Mouse (Mus musculus): ENCODE results near the gene Fancd2. TPM values are rescaled to one million over a fixed set of nuclear protein-coding genes. Genes with fewer than 3 reads are reported as not detected.
A peak's percentile ranks its signal among the peaks of the same experiment; 100 is the strongest.

Gene Fancd2
- polyA plus RNA-seq (2016; fragmentation: Nextera tagmentation; extraction: Ambion mirVana) = 15.9 and 18.8 TPM in 2 replicates

DNA sequence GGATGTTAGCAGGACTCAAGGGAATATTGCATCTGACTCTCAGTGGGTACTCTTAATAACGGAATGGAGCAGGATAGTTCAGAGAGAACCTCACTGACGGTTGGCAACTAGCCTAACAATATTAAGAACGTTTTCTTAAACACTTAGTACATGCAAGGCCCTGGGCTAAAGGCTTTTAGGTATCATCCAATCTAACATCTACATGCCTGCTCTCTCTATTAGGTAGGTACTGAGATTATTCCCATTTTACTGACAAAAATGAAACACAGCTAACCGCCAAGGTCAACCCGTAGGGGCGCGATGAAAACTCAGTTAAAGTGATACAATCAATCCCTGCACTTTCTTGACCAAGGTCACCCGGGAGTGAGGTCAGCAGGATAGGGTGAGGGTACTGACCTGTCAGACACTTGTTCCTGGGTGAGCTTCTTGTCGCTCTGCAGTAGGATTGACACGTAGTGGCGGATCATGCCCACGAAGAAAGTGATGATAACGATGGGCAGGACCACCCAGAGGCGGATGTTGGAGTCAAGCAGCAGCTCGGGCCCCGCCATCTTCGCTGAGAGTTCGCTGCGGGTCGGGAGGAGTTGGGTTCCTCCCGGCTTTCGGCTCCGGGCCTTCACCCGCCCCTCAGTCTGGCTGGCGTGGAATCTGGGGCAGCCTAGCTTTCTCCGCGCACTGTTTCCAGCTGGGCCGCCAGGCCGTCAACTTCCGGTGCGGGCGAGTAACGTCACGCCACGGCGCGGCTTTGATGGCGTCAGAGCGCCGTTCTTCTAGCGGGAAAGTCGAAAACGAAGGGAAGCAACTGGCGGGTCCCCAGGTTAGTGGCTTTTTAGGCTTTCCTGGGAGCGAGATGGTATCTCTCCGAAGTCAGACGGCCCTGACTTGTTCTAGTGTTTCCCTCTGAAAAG, at the start of gene Fancd2, which contains the start of gene Emc3:
Fancd2 (plus strand) TSS at position 751 of the 908 bp plus-strand sequence.
Emc3 (minus strand) TSS at position 721 of the 908 bp plus-strand sequence.
- Histone ChIP-seq H3K9me3 (no peaks in the 10 kb centered on the region), H3K36me3 (replicated peaks) (no peaks in the 10 kb centered on the region; the same call in 1 of the 2 replicates), H3K4me3 (replicated peaks) (peak within 1 kb of the TSS; percentile 82), H3K9ac (peak within 1 kb of the TSS; percentile 80), H3K27me3 (no peaks in the 10 kb centered on the region), H3K4me2 (peak within 1 kb of the TSS; percentile 69), H3K27ac (peak within 1 kb of the TSS; percentile 62), H3K4me1 (peaks cover 18% of the 10 kb centered on the region)
- peak; percentile 89 for ATAC-seq (ENCODE audit: low FRiP score)
- 1% methylated on average over 47 of the region's 47 CpGs for WGBS

DNA sequence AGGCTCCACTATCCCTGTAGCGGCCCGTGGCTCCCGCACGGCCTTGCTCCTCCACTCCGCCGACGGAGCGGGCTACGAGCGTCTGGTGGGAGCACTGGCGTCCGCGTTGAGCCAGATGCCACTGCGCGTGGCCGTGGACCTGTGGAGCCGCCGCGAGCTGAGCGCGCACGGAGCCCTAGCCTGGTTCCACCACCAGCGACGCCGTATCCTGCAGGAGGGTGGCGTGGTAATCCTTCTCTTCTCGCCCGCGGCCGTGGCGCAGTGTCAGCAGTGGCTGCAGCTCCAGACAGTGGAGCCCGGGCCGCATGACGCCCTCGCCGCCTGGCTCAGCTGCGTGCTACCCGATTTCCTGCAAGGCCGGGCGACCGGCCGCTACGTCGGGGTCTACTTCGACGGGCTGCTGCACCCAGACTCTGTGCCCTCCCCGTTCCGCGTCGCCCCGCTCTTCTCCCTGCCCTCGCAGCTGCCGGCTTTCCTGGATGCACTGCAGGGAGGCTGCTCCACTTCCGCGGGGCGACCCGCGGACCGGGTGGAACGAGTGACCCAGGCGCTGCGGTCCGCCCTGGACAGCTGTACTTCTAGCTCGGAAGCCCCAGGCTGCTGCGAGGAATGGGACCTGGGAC, 48.9 kb upstream of the Fancd2 start:
- Histone ChIP-seq H3K4me2 (peak overlapping the region; percentile 80), H3K9me3 (no peaks in the 10 kb centered on the region), H3K36me3 (replicated peaks) (0 out of 2 replicates have a peak, but pooled peaks cover 9% of the 10 kb centered on the region), H3K27me3 (peaks cover 30% of the 10 kb centered on the region), H3K4me3 (replicated peaks) (peak overlapping the region; percentile 69), H3K9ac (peak overlapping the region; percentile 69), H3K27ac (peak overlapping the region; percentile 87), H3K4me1 (peaks cover 35% of the 10 kb centered on the region)
- under 1% methylated on average over 65 of the region's 65 CpGs for WGBS
- peak; percentile 49 for ATAC-seq (ENCODE audit: low FRiP score)

- H3K27me3 ChIP-seq = peaks cover 30% of the 10 kb centered on the region
- H3K4me3 ChIP-seq (replicated peaks) = peak within 1 kb of the TSS; percentile 69
- H3K9ac ChIP-seq = peak within 1 kb of the TSS; percentile 72
- H3K27ac ChIP-seq = peak within 1 kb of the TSS; percentile 87
- ATAC-seq (ENCODE audit: low FRiP score) = peak; percentile 98
- peaks cover 35% of the 10 kb centered on the region for H3K4me1 ChIP-seq
- H3K4me2 ChIP-seq = peak within 1 kb of the TSS; percentile 80
- peaks cover 14% of the 10 kb centered on the region; the same call in 1 of the 2 replicates for H3K36me3 ChIP-seq (replicated peaks)
- no peaks in the 10 kb centered on the region for H3K9me3 ChIP-seq
- under 1% methylated on average over 26 of the region's 26 CpGs for WGBS
Observed at GRCm38 (mm10) chr6:113483100-113483615, 48.3 kb upstream of the Fancd2 start, which contains the start of gene Creld1. TSS of gene Creld1 (plus strand) at chr6:113483297.

- Histone ChIP-seq H3K4me1 (peaks cover 35% of the 10 kb centered on the region), H3K36me3 (replicated peaks) (peaks cover 20% of the 10 kb centered on the region), H3K4me2 (peak overlapping the region; percentile 80), H3K4me3 (replicated peaks) (peak overlapping the region; percentile 69), H3K9me3 (no peaks in the 10 kb centered on the region), H3K27ac (peak overlapping the region; percentile 87), H3K9ac (peak overlapping the region; percentile 72), H3K27me3 (peaks cover 28% of the 10 kb centered on the region)
- 10% methylated on average over 10 of the region's 10 CpGs for WGBS
- peak; percentile 62 for ATAC-seq (ENCODE audit: low FRiP score)
Observed at GRCm38 (mm10) chr6:113483729-113484128, 47.8 kb upstream of the Fancd2 start.

DNA sequence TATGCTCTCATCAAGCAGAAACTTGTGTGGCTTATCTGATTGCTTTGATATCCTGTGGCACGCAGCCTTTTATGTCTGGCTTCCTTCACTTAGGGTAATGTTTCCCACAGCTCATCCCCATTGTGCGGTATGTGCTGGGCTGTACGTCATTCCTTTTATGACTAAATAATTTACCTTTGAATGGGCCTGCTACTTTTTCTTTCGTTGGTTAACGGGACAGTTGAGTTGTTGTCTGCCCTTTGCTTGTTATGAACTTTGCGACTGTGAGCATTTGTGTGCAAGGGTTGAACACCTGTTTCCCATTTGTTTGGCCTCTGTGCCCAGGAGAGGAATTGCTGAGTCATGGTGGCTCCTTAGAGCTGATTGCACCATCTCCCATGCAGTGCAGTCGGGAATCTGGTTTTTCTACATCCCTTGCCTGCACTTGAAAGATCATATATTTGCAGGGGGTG, 44.3 kb upstream of the Fancd2 start:
- no peak overlapping the region for H3K4me2 ChIP-seq
- H3K27ac ChIP-seq = no peak overlapping the region
- H3K27me3 ChIP-seq = peaks cover 8% of the 10 kb centered on the region; the same call in 1 of the 2 replicates
- no peaks in the 10 kb centered on the region for H3K9me3 ChIP-seq
- no peak for ATAC-seq (ENCODE audit: low FRiP score)
- no peak overlapping the region for H3K4me3 ChIP-seq (replicated peaks)
- WGBS = 58% methylated on average over 7 of the region's 7 CpGs
- peaks cover 25% of the 10 kb centered on the region for H3K4me1 ChIP-seq
- peaks cover 51% of the 10 kb centered on the region for H3K36me3 ChIP-seq (replicated peaks)
- H3K9ac ChIP-seq = no peak overlapping the region

- WGBS = 94% methylated on average over 14 of the region's 14 CpGs
- Histone ChIP-seq H3K9me3 (no peaks in the 10 kb centered on the region), H3K4me2 (no peak overlapping the region), H3K9ac (no peak overlapping the region), H3K27ac (no peak overlapping the region), H3K4me1 (peaks cover 16% of the 10 kb centered on the region), H3K36me3 (replicated peaks) (peaks cover 63% of the 10 kb centered on the region), H3K27me3 (0 out of 2 replicates have a peak, but pooled peaks cover 3% of the 10 kb centered on the region), H3K4me3 (replicated peaks) (no peak overlapping the region)
- ATAC-seq (ENCODE audit: low FRiP score) = no peak
Observed at GRCm38 (mm10) chr6:113489410-113489809, 42.1 kb upstream of the Fancd2 start.

GRCm38 (mm10) chr6:113492101-113492864, 39.2 kb upstream of the Fancd2 start:
- H3K27ac ChIP-seq = no peak overlapping the region
- ATAC-seq (ENCODE audit: low FRiP score) = no peak
- peaks cover 56% of the 10 kb centered on the region for H3K36me3 ChIP-seq (replicated peaks)
- no peak overlapping the region for H3K4me2 ChIP-seq
- peaks cover 18% of the 10 kb centered on the region for H3K27me3 ChIP-seq
- H3K4me1 ChIP-seq = peaks cover 13% of the 10 kb centered on the region
- H3K9ac ChIP-seq = no peak overlapping the region
- no peak overlapping the region for H3K4me3 ChIP-seq (replicated peaks)
- no peaks in the 10 kb centered on the region for H3K9me3 ChIP-seq
- whole genome bisulfite sequencing = 79% methylated on average over 24 of the region's 24 CpGs

- Histone ChIP-seq H3K4me3 (replicated peaks) (peak overlapping the region; percentile 44), H3K27ac (0 out of 2 replicates have a peak overlapping the region, but pooled peaks have one; percentile 13), H3K27me3 (peaks cover 18% of the 10 kb centered on the region), H3K4me2 (peak overlapping the region; percentile 58), H3K4me1 (peaks cover 13% of the 10 kb centered on the region), H3K9me3 (no peaks in the 10 kb centered on the region), H3K9ac (peak overlapping the region; percentile 48), H3K36me3 (replicated peaks) (peaks cover 37% of the 10 kb centered on the region)
- WGBS = 1% methylated on average over 54 of the region's 54 CpGs
- peak; percentile 71 for ATAC-seq (ENCODE audit: low FRiP score)
Observed at GRCm38 (mm10) chr6:113494258-113494788, 37.2 kb upstream of the Fancd2 start.

- H3K4me3 ChIP-seq (replicated peaks) = peak overlapping the region; percentile 44
- 57% methylated on average over 28 of the region's 28 CpGs for WGBS
Observed at GRCm38 (mm10) chr6:113495071-113495675, 36.3 kb upstream of the Fancd2 start.

GRCm38 (mm10) chr6:113499346-113499745, 32.1 kb upstream of the Fancd2 start:
- Histone ChIP-seq H3K9me3 (no peaks in the 10 kb centered on the region), H3K4me1 (peaks cover 14% of the 10 kb centered on the region), H3K4me2 (no peak overlapping the region), H3K27me3 (peaks cover 33% of the 10 kb centered on the region), H3K36me3 (replicated peaks) (no peaks in the 10 kb centered on the region), H3K4me3 (replicated peaks) (no peak overlapping the region), H3K9ac (no peak overlapping the region), H3K27ac (no peak overlapping the region)
- ATAC-seq (ENCODE audit: low FRiP score) = no peak
- 87% methylated on average over 6 of the region's 6 CpGs for WGBS

More at GRCm38 (mm10) chr6:113495071-113495675, 36.3 kb upstream of the Fancd2 start:
- H3K4me2 ChIP-seq = peak overlapping the region; percentile 58
- H3K9ac ChIP-seq = no peak overlapping the region
- H3K36me3 ChIP-seq (replicated peaks) = peaks cover 28% of the 10 kb centered on the region
- H3K27ac ChIP-seq = no peak overlapping the region
- H3K4me1 ChIP-seq = peaks cover 13% of the 10 kb centered on the region
- peak; percentile 12; the same call in 1 of the 2 replicates for ATAC-seq (ENCODE audit: low FRiP score)
- H3K9me3 ChIP-seq = no peaks in the 10 kb centered on the region
- H3K27me3 ChIP-seq = peaks cover 18% of the 10 kb centered on the region

All from forebrain, embryonic 12.5 days (tissue).